Mouse (Mus musculus): ENCODE results near the gene Sertad2. TPM values are rescaled to one million over a fixed set of nuclear protein-coding genes. Genes with fewer than 3 reads are reported as not detected.

Gene Sertad2
- total RNA-seq, 2 experiments from 2014 or later: 28.2 to 30.9 TPM

- intact Hi-C loops (cut with DNase I): no loop called here
Observed at GRCm38 (mm10) chr11:20671789-20672392, 128.8 kb downstream of the Sertad2 start.

DNA sequence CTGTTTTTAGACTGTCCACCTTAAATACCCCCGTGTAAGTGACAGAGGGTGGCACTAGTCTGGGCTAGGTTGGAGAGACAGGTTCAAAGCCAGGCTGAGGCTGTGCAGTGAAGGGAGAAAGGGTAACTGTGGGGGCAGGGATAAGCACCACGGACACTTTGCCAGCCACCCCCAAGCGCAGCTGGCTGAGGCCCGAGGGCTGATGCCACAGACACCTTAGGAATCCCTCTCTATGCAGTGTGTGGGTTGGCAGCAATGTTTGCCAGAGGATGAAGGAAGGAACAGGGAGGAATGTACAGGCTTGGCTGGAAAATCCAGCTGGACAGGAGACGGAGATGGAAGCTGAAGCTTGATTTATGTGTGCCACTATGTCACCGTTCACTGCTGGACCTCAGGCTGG lies 129.5 kb downstream of the Sertad2 start:
- intact Hi-C loops (cut with DNase I): no loop called here
- DNase-seq: no peak

More at GRCm38 (mm10) chr11:20671789-20672392, 128.8 kb downstream of the Sertad2 start:
- peak; percentile 48 for DNase-seq

DNA sequence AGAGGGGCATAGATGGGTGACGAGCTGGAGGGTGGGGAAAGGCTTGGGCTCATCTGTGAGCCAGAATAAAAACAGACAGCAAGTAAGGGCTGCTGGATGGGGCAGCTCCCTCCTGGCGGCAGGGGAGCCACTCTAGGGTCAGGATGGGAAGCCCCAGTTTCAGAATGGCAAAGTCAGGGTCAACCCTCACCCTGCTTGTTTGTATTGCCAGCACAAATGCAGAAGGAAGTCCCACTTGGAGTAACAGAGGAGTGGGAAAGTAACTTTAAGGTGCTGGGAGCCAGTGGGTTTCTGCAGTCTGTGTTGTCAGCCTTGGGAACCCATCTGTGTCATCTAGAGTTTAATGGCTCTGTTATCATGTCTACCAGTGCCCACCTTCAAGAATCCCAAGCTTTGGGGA lies 136.3 kb downstream of the Sertad2 start:
- intact Hi-C loops (cut with DNase I): no loop called here
- DNase-seq: no peak

- intact Hi-C loops (cut with DNase I): no loop called here
Observed at GRCm38 (mm10) chr11:20680781-20681180, 137.7 kb downstream of the Sertad2 start.

GRCm38 (mm10) chr11:20681679-20682078 lies 138.6 kb downstream of the Sertad2 start:
- no peak for DNase-seq
- intact Hi-C loops (cut with DNase I): no loop called here

More at GRCm38 (mm10) chr11:20680781-20681180, 137.7 kb downstream of the Sertad2 start:
- DNase-seq: no peak

DNA sequence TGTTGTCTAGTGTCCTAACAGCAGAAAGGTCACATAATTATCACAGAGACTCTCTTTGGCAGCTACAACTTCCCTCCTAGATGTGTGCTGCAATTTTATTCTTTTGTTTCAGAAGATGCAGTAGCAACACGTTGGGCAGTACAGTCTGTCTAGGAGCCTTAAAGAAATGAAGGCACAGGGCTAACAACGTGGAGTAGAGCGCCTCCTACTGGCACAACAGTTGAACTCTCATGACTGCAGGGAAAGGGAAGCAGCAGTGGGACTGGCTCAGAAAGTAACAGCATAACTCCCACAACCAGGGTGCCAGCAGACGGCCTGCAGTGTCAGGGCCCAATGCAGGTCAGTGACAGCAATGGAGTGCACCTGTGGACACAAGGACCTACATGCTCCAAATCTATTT lies 147.9 kb downstream of the Sertad2 start:
- intact Hi-C loops (cut with DNase I): loop anchor here (5.0 kb wide), 1 partner anchor 234 kb away; no protein-coding TSS in a partner anchor
- peak; percentile 67 for DNase-seq

Other genes with a start within 250 kb of the Sertad2 start
- 100 to 1,000 TPM in 1 of 2 experiments, 10 to 100 TPM in 1; 92.6 to 101 TPM for gene Slc1a4, start 210.5 kb upstream of the Sertad2 start, total RNA-seq (2021)
- 10 to 100 TPM; 55.0 to 55.1 TPM for gene Aftph, start 198.3 kb downstream of the Sertad2 start, total RNA-seq (2021)